Mouse (Mus musculus): ENCODE results near the gene Kcng4. TPM values are rescaled to one million over a fixed set of nuclear protein-coding genes. Genes with fewer than 3 reads are reported as not detected.

Kcng4 gene
- total RNA-seq, 2 experiments from 2014 or later = 0.10 TPM; not detected in 1

DNA sequence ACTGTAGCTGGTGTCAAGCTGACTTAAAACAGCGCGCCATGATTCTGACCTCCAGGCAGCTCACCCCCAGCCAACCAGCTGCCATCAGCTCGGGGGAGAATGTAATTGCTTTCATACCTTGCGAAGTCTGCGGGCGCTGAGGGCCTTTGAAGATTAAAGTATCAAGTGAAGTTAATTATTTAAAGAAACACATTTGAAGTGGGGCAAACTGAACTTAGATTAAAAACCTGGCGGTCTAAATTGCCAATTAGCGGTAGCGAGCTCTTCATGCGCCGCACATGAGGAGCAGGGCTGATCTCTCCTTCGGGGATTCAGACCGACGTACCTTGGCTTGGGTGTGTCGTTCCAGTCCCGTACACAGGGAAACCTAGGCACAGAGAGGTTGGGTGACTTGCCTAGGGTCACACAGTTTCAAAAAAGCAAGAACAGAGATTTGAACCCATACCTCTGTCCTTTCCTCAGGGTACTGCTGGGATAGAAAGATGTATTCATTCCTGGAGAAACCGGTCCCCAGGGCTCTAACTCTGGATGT lies 9.0 kb upstream of the Kcng4 start:
- intact Hi-C loops (cut with DNase I) = no loop called here
- no peak for DNase-seq

DNA sequence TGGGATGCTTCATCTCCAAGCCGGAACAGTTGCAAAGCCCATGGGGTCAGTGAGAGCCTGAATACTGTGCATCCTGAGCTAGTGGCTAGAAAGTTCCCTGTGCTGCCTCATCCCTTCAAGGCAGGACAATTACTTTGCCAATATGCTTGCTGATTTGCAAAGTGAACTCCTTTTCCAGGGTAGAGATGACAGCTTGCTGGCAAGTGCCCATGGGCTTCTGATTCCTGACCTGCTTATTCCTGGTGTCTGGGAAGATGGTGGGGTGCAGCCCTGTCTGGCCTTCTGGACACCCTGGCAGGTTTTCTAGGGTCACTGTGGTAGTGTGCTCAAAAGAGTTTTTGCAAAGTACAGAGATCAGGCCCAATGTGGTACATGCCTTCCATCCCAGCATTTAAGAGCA lies 7.5 kb upstream of the Kcng4 start:
- intact Hi-C loops (cut with DNase I) = no loop called here
- DNase-seq = no peak

DNA sequence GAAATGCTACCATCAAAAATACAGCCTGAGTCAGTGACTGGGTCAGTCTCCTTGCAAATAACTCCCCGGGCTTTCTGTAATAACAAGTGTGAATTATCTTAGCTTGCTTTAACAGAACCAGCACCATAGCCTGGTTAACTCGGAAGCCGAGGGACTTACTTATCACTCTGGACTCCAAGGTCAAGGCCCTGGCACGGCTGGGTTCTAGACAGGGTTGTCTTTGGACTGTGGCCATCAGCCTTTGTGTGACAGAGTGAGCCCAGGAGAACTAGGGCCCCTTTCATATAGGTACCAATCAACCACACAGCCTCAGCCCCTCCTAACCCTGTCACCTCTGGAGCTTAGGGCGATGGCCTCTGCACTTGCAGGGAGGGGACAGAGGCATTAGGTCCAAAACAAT lies 5.6 kb upstream of the Kcng4 start:
- no peak for DNase-seq
- intact Hi-C loops (cut with DNase I) = no loop called here

DNA sequence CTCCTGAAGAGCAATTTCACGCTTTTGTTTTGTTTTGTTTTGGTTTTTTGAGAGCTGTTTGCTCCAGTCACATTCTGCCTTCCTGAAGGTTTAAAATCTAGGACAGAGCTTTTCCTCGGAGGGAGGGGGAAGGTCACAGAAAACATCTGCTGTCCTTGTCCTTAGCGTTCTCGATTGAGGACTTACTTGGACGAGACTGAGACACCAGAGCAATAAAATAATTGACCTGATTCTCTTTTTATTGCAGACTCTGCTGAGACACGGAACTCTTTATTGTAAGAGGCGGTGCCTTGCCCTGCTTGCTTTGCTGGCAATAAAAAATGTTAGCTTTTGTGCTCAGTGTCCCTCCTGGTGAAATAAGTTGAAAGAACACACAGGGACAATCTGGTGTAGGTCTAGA lies 4.3 kb upstream of the Kcng4 start:
- DNase-seq = no peak
- intact Hi-C loops (cut with DNase I) = no loop called here

DNA sequence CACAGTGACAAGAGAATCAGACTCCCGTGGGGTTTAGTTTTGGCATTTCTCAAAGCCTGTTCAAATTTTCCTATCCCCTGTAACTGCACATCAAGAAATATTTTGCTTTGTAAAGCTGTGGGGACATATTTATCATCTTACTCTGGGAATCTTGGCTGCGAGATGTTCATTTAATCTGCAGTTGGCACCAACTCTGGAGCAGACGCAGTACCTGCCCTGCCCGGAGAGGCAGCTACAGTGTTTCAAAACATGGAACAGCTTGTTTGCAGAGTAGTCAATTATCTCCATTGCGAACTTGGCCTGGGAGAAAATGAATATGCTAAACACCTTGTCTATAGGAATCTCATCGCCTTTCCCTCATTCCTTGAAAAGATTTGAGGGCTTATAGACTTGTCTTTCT lies 2.8 kb upstream of the Kcng4 start:
- intact Hi-C loops (cut with DNase I) = no loop called here
- no peak for DNase-seq

DNA sequence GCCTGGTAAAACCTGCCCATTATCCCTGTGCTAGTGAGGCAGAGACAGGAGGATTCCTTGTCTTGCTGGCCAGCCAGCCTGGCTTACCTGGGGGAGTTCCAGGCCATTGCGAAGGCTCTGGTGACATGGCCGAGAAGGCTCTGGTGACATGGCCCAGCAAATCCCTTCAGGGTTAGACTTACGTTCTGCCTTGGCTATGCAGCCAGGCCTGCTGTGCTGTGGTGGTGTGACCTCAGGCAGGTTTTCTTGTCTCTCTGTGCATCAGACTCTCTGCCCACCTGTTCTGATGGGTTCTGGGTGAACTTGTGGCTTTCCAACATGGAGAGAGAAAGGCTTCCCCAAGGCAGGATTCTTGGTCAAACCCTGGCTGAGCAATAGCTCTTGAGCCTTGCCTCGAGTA lies 1.9 kb upstream of the Kcng4 start:
- DNase-seq = no peak
- intact Hi-C loops (cut with DNase I) = no loop called here

DNA sequence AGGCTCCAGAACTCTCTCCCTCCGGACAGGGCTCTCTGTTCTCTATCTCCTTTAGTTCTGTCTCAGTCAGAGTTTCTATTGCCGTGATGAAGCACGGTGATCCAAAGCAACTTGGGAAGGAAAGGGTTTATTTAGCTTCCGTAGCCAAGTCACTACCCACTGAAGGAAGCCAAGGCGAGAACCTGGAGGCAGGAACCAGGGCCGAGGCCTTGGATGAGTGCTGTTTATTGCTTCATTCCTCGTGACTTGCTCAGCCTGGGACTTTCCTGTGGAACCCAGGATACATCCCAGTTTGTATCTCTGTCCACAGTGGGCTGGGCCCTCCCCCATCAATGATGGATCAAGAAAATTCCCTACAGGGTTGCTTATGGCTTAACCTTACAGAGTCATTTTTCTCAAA lies 1.3 kb upstream of the Kcng4 start:
- no peak for DNase-seq
- intact Hi-C loops (cut with DNase I) = no loop called here

DNA sequence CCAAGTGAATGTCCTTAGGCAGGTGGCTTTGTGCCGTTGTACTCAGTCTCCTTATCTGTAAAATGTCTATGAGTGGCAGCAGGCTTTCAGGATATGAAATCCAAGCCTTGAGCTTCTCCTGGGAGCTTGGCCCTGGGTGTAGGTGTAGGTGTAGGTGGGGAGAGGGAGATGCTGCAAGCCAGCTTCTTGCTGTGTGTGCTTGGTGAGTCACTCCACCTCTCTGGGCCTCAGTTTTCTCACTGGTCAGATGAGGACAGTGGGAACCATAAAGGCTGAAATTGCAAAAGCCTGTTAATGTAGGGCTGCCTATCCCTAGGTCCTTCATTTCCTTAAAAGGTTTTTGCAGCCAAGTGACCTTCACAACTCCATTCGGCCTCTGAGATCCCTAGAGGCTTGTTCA lies 478 bp upstream of the Kcng4 start:
- intact Hi-C loops (cut with DNase I) = no loop called here
- DNase-seq = no peak

DNA sequence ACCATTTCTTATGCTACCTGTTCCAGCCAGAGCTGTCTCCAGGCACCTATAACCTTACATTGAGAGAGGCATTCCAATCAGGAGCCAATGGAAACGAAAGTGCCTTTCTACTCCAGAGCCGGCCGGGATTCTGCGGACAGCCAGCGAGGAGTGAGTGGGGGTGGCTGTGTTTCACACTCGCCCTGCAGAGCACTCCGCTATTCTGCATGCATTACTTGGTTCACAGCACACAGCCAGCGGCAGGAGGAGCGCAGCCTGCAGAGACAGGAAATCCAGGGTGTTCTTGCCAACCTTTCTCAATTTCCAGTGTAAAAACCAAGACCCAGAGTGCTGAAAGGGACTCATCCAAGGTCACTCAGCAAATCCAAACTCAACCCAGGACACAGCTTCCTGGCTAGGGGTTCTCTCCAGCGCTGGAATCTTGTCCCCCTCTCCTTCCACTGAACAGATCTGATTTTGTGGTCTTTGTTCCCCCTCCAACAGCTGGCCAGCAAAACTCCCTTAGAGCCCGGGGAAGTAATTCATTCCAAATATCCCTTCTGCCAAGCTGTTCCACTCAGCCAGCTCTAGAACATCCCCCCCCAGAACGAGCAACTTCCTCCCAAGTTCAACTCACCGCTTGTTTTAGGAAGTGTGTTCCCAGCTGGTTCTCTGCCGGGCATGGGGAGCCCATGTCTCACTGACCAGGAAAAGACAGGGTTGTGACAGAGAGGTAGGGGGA lies 704 bp downstream of the Kcng4 start:
- peak in 1 of 2 experiments; percentile 26 for DNase-seq
- intact Hi-C loops (cut with DNase I) = no loop called here

DNA sequence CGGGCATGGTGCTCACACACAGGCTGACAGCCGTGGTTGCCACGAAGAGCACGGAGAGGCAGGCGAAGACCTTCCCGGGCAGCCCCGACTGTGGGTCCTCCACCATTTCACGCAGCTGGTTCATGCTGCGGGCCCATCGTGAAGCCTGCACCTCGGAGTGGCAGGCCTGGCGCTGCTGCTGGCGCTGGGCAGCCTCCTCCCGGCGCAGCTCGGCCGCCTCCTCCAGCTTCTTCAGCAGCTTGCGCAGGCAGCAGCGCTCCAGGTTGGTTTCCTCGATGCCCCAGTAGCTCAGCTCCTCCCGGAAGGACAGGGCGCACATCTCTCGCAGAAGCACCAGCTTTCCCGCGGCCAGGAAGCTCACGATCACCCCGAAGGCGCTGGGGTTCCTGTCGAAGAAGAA lies 2.6 kb downstream of the Kcng4 start:
- no peak for DNase-seq
- intact Hi-C loops (cut with DNase I) = no loop called here

DNA sequence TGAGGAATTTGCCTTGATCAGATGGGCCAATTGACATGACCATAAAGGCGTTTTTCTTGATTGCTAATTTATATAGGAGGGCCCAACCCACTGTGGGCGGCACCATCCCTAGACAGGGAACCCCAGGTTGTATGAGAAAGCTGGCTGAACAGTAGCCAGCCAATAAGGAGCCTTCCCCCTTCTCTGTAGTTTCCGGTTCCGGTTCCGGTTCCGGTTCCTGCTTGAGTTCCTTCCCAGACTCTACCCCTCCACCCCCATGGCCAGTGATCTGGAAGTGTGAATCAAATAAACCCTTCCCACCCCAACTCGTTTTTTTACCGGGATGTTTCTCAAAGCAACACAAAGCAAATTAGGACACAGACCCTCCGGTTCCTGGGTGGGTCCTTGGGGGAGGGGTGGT lies 3.2 kb downstream of the Kcng4 start:
- intact Hi-C loops (cut with DNase I) = no loop called here
- no peak for DNase-seq

DNA sequence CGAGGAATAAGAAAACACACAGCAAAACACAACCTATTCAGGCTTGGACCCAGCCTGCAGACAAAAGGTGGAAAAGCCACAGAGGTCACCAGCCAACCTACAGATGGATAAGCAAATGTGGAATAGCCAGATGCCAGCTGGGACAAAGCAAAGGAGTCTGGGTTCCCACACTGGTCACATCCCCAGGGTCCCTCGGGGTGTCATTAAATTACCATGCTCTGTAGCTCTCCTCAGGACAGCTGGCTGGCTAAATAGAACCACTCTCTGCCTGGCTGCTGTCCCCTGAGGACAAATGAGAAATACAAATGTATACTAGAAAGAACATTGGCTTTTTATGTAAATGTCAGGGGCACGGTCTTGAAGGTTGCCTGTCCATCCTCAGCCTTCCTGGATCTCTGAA lies 4.6 kb downstream of the Kcng4 start:
- no peak for DNase-seq
- intact Hi-C loops (cut with DNase I) = no loop called here

DNA sequence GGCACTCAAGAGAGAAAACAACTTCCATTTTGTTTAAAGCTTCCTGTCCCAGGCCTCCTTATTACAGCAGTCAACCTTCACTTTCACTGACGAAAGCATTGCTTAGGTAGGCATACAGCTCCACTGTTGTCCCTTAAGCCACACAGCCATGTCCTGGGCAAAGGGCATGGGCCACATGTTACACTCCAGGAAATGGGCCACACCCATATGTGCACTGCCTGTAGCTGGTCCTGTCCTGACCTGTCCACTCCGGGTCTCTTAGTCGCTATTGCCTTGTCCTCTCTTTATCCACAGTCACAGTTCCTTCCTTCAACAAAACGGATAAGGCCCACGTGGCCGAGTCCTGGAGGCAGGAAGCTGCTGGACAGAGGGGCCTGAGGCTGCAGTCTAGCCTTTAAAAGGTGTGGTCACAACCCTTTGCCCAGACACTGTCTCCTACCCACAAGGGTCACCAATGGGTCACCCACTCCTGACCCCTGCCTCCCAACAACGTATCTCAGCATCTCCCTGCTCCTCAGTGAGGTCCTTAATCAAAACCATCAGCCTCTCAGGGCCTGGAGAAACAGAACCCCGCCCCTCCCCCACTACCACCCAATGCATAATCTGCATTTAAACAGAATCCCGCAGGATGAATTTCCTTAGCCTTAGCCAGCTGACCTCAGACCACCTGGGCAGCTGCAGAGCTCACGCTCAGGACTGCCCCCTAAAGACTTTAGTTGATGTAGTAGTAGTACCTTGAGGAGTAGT lies 7.7 kb downstream of the Kcng4 start:
- no peak for DNase-seq
- intact Hi-C loops (cut with DNase I) = no loop called here

DNA sequence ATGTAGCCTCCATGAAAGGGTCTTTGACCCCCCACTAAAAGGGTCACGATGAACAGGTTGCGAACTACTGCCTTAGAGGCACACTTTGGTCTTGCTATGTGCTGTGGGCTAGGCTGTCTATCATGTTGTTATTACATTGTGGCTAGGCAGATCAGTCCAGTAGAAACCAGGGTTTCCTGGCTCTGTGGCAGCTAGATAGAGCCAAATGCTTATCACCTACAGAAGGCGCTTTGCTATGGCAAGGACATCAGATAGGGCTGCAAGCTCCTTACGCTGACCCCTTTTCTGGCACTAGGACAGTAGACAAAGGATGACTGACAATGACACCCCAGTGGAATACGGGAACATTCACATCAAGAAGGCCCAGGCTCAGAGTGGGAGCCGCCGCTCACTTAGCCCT lies 8.3 kb downstream of the Kcng4 start:
- no peak for DNase-seq

DNA sequence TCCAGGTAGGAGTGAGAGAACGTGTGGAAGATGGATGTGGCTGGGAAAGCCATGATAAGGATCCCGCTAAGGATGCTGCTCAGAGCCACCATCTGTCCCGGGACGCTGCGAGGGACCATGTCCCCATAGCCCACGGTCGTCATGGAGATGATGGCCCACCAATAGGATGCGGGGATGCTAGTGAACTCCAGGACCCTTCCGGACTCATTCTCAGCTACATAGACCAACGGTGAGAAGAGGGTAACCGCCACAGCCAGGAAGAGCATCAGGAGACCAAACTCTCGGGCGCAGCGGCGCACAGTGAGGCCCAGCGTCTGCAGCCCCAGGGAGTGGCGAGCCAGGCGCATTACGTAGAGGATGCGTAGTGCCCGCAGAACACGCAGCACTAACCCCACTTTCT lies 9.7 kb downstream of the Kcng4 start:
- DNase-seq = no peak
- intact Hi-C loops (cut with DNase I) = no loop called here

More for the DNA sequence above, 8.3 kb downstream of the Kcng4 start:
- intact Hi-C loops (cut with DNase I) = no loop called here

DNA sequence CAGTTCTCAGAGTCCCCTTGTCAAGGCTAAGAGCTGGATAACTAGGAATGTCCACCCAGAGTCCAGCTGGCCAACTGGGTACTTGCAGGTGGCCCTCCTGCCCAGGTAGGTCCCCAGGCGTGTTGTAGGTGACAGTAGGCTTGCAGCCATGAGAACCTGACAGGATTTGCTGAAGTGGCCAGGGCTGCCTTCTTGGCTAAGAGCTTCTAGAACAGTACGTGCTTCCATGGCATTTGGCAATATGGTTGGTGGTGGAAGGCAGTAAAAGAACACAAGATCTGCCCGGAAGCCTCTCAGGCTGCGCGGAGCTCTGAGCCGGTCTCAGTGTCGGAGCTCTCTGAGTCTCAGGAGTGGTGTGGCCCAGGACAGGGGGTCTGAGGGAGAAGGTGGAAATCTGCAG lies 10.6 kb downstream of the Kcng4 start:
- no peak for DNase-seq
- intact Hi-C loops (cut with DNase I) = no loop called here

DNA sequence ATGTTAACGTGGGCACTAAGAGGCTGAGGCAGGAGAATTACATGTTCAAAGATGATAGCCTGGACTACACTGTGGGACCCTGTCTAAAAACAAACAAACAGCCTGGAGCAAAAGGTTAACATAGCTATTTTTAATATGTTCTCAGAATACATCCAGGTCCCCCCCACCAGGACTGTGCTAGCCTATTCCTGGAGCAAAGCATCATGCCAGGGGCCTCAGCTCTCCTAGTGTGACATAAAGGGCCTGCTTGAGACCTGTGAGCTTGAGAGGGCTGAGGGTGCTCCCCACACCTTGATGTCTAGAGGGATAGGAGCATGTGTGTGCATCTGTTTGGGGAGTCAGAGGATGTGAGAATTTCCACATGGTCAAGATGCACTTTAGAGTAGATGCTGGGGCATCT lies 11.7 kb downstream of the Kcng4 start:
- intact Hi-C loops (cut with DNase I) = no loop called here

DNA sequence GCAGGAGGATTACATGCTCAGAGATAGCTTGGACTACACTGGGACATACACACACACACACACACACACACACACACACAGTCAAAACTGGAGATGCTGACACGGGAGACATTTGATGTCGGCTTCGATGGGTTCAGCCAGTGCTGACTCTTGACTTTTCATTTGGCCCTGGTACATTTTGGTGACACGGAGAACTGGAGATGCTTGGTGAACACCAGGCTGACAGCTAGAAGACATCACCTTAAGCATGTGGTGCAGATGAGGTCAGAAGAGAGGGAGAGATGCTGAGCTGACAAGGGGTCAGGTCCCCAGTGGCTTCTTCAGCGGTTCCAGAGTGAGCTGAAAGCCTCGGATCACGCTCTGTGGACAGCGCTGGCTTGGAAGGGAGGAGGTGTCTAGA lies 12.4 kb downstream of the Kcng4 start:
- intact Hi-C loops (cut with DNase I) = no loop called here
- DNase-seq = no peak

More for the DNA sequence above, 11.7 kb downstream of the Kcng4 start:
- no peak for DNase-seq

DNA sequence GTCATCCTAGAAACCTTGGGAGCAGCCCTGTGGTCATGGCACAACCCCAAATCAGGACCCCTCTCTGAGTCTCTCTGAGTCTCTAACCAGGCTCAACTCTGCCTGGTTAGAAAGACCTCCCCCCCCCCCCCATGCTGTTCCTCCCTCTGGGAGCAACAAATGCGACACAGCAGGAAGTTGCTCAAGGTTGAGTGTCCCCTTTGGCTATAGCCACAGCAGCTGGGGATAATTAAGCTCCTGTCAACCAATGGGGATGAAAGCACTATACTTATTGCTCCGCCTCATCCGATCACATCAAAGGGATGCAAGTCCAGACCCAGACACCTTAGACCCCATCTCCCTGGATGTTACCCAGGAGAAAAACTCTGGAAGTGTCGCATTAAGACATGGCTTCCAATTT lies 12.9 kb downstream of the Kcng4 start:
- intact Hi-C loops (cut with DNase I) = no loop called here
- no peak for DNase-seq

DNA sequence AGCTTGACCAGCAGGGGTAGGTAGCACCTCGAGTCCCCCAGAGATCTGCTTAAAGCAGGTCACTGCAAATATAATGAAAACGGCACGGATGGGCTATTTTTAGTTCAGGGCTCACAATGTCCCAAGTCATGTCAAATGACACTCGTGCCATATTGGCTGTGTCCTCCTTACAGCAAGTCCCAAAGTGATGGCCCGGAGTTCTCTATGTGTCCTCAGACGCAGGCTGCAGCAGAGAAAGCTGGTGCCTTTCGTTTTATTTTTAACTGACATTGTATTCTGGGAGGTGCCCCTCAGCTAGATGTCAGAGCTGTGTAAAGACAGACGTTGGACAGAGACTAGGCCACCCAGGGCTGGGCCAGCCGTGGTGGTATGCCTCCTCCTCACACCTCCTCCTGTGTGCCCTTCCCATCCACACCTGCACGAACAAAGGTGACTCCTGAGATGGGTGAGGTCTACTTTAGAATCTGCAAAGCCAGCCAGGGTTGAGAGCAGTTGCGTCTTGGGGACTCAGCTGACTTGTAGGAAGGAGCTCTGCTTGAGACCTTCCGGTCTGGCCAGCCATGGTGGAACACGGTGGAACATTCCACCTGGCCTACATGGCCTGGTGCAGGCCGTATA lies 14.5 kb downstream of the Kcng4 start:
- DNase-seq = peak in 1 of 2 experiments; percentile 10
- intact Hi-C loops (cut with DNase I) = no loop called here

DNA sequence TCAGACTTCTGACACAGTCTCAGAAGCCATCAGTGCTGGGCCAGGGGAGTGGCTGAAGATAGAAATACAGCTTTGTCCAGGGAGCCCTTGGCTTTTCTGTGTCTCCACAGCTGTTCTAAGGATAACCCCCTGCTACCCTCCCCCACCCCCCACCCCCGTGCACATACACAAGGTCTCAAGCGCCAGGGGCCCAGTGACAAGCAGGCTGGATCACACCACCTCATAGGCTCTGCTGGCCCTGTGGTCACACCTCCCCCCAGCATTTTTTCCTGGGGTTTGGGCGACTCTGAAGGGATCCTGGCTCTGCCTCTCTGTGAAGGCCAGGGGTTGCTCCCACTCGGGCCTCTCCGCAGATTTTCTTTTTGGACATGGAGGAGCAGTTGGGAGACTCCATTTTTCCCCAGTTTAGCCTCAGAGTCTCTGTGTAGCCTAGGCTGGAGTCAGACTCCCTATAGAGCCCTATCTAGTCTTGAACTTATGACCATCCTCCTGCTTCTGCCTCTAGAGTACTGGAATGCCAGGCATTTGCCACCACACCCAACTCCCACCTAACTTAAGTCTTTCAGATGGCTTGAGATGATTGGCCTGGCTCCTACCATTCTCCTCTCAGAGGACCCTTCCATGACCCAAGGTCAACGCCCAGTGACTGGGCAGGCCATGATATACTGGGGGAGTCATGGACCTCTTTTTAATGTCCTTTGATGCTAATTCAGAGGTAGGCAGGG lies 15.2 kb downstream of the Kcng4 start:
- no peak for DNase-seq
- intact Hi-C loops (cut with DNase I) = no loop called here

Data from heart, postnatal 10 days (tissue).